Mouse (Mus musculus): Measurements from ENCODE around the gene Retreg2.

- TF ChIP-seq POLR2A (IDR thresholded peaks at IDR 0.05; ENCODE audit: low read depth, low read length), result no peak
- TF ChIP-seq CTCF (conservative IDR thresholded peaks at IDR 0.05; ENCODE audit: insufficient read depth, insufficient read length, low read depth, low read length), result no peak
These were observed 38.2 kb downstream of the Retreg2 start for GRCm38 (mm10) chr1:75180741-75181140.
